Mouse (Mus musculus) embryonic fibroblast, embryonic 13.5 days (primary cell): ENCODE results near the gene Sf3a2.

Experiments used
- CTCF ChIP-seq: IDR thresholded peaks from 2 replicates; pipeline ENCODE4 v1.5.1; 2011; ENCODE audit warnings: mild to moderate bottlenecking, control low read depth, low read length, moderate library complexity, borderline replicate concordance; ENCODE audit not compliant: insufficient read depth
- POLR2A ChIP-seq: IDR thresholded peaks from 2 replicates; pipeline ENCODE4 v1.6.1; 2011; ENCODE audit warnings: low read depth, mild to moderate bottlenecking, control low read depth, low read length, moderate library complexity

DNA sequence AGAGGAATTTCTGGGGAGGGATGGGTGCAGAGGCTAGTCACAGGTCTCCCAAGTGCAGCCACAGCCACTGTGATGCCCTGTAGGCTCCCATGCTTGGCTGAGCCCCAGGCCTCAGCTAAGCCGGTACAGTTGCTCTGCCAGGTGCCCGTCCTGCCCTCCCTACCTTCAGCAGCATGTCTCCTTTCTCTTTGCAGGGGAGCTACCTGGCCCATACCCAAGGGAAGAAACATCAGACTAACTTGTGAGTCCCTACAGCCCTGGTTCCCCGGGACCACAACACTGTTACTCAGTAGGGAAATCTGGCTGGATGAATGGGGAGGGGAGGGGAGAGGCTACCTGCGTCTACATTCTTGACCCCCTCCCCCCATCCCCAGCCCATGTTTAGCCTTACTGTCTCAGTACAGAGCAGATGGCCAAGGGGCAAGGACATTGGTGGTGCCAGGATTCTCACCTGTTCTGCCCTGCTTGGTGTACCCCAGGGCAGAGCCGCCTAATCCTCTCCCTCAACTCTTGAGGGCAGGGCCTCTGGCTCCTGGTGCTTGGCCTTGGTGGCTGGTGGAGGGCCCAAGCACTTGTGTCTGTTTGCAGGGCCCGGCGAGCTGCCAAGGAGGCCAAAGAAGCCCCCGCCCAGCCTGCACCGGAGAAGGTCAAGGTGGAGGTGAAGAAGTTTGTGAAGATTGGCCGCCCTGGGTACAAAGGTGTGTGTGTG, 4.4 kb downstream of the Sf3a2 start:
- TF ChIP-seq CTCF = no peak
- no peak for TF ChIP-seq POLR2A
